Mouse (Mus musculus) spleen, embryonic (tissue): ENCODE measurements around the gene Ddx39.

Experiments used
- CTCF ChIA-PET: fragments of 350-600 bp; sonication (Branson Sonifier 250); formaldehyde crosslinking; loops from one replicate; lab custom pipeline; 2022; lab: Charles Lee

Ddx39 gene

GRCm38 (mm10) chr8:83764116-83764515 lies 49.1 kb downstream of the Ddx39 start:
- CTCF ChIA-PET, result no interaction called here

- CTCF ChIA-PET, result no interaction called here
Observed at GRCm38 (mm10) chr8:83764717-83765116, 49.7 kb downstream of the Ddx39 start.

- CTCF ChIA-PET, result no interaction called here
Observed at GRCm38 (mm10) chr8:83765663-83766062, 50.7 kb downstream of the Ddx39 start.

- CTCF ChIA-PET, result interaction anchor here (0.7 kb wide), 1 partner anchor 47 kb away, joined by 3 read pairs; no protein-coding TSS in a partner anchor
Observed at GRCm38 (mm10) chr8:83767442-83767841, 52.5 kb downstream of the Ddx39 start.

GRCm38 (mm10) chr8:83768526-83768925 lies 53.5 kb downstream of the Ddx39 start:
- CTCF ChIA-PET, result interaction anchor here (1.0 kb wide), 1 partner anchor 39 kb away, joined by 3 read pairs; no protein-coding TSS in a partner anchor

GRCm38 (mm10) chr8:83769720-83770119 lies 54.7 kb downstream of the Ddx39 start:
- CTCF ChIA-PET, result interaction anchor here (0.7 kb wide), 1 partner anchor 9 kb away, joined by 5 read pairs; no protein-coding TSS in a partner anchor

- CTCF ChIA-PET, result no interaction called here
Observed at GRCm38 (mm10) chr8:83770669-83771068, 55.7 kb downstream of the Ddx39 start.

GRCm38 (mm10) chr8:83771791-83772190 lies 56.8 kb downstream of the Ddx39 start:
- CTCF ChIA-PET, result no interaction called here

GRCm38 (mm10) chr8:83772701-83773451 lies 57.9 kb downstream of the Ddx39 start:
- CTCF ChIA-PET, result interaction anchor here (0.5 to 2.5 kb wide), 5 partner anchors 10 to 19 kb away, joined by 3 to 19 read pairs (median 10); no protein-coding TSS in a partner anchor

GRCm38 (mm10) chr8:83773452-83773846 lies 58.5 kb downstream of the Ddx39 start:
- CTCF ChIA-PET, result interaction anchor here (0.7 to 2.5 kb wide), 3 partner anchors 10 to 141 kb away, joined by 3 to 10 read pairs (median 3); no protein-coding TSS in a partner anchor

- CTCF ChIA-PET, result interaction anchor here (1.6 to 2.5 kb wide), 2 partner anchors 9 to 18 kb away, joined by 3 to 10 read pairs; no protein-coding TSS in a partner anchor
Observed at GRCm38 (mm10) chr8:83774221-83774620, 59.2 kb downstream of the Ddx39 start.
